Mouse (Mus musculus) hindbrain, embryonic 14.5 days (tissue): ENCODE measurements around the gene Cd2ap. TPM values are rescaled to one million over a fixed set of nuclear protein-coding genes. Genes with fewer than 3 reads are reported as not detected.

Experiments used
- polyA plus RNA-seq: library from polyadenylated mRNA; unstranded; fragments of >200 nt; fragmentation: Nextera tagmentation; extraction: Ambion mirVana; gene quantifications from 2 replicates; pipeline ENCODE4 v1.2.1, GENCODE M21; 2014

Cd2ap gene
- polyA plus RNA-seq, 1 experiment from 2014 or later: 13.7 TPM

Other genes starting within 250 kb of the Cd2ap start
- 0.22 and 0.41 TPM in 2 replicates for gene Adgrf4, start 184.4 kb downstream of the Cd2ap start, polyA plus RNA-seq
- 0.08 and 0.17 TPM in 2 replicates for gene Adgrf2, start 134.5 kb downstream of the Cd2ap start, polyA plus RNA-seq
- gene Tnfrsf21, start 139.9 kb upstream of the Cd2ap start, polyA plus RNA-seq: 80.7 and 93.0 TPM in 2 replicates